Mouse (Mus musculus) spleen, postnatal 0 days (tissue): Measurements from ENCODE around the gene Ston1. TPM values are rescaled to one million over a fixed set of nuclear protein-coding genes. Genes with fewer than 3 reads are reported as not detected.

Source experiments
- polyA plus RNA-seq: library from polyadenylated mRNA; unstranded; fragments of >200 nt; fragmentation: Nextera tagmentation; extraction: Ambion mirVana; gene quantifications from 2 replicates; pipeline ENCODE4 v1.2.1, GENCODE M21; 2015

Ston1 gene
- 2.9 and 3.2 TPM in 2 replicates for polyA plus RNA-seq

DNA sequence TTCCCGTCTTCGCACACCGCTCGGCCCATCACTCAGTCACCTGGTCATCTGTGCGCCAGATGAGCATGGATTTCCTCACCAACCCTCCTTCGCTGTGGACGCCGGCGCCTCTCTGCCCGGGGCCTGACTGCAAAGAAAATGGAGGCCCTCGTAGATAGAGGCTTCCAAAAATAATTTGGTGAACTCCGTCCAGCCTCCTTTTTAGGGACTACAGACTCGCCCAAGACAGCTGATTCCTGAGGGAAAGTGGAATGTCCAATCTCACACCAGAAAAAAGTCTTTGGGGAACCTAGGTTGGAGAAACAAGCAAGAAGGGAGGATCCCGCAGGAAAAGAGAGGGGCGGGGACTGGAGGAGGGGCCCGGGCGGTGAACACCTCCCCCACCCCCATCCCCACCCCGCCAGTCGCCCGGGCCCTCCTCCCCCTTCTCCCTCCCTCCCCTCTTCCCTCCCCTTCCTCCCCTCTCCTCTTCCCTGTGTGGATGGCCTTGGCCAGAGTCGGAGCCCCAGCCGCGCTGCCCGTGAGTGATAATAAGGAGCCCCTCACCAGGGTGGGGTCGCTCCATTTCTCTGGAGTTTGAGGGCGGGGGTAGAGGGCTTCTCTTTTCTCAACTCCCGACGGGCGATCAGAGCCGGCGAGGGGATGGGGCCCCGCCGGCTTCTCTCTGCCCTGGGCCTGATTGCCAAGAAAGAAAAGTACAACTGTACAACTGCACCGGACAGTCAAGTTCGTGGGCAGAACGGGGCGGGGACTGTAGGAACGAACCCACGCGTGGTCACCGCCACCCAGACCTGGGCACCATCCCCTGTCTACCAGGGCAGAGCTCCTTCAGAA is at the start of gene Ston1:
Gene Ston1, plus strand, starts transcription at position 463 of the 834 bp plus-strand sequence.

DNA sequence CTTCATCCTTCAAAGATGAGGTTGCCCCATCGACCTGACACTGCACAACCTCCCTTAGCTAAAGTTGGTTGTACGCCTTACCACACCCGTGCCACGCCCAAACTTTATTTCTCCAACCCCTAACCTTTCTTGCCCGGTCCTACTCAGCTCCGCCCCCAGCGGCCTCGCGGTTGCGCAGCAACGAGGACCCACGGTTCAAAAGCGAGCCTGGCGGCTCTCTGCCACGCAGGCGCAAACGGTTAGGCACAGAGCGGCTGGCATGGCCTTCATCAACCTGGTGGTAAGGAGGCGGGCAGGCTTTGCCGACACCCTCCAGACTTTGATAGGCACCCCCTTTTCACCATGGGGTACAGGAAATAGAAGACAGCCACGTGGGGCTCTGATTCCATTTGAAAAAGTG is 71.0 kb downstream of the Ston1 start, which contains the start of gene Gtf2a1l:
Gene Gtf2a1l, plus strand, starts transcription at position 209 of the 400 bp plus-strand sequence.

Other genes with a start within 250 kb of the Ston1 start
- gene Foxn2, start 157.0 kb upstream of the Ston1 start, polyA plus RNA-seq: 13.4 and 15.1 TPM in 2 replicates
- gene Ppp1r21, start 67.6 kb upstream of the Ston1 start, polyA plus RNA-seq: 10.2 and 14.1 TPM in 2 replicates
- not detected in 2 replicates for gene Gtf2a1l, start 71.0 kb downstream of the Ston1 start, polyA plus RNA-seq
- not detected in 2 replicates for gene Lhcgr, start 194.3 kb downstream of the Ston1 start, polyA plus RNA-seq